Mouse (Mus musculus) lung, postnatal 0 days (tissue): ENCODE measurements around the gene Taf9.

Source experiments
- CTCF ChIP-seq: IDR thresholded peaks from 2 replicates; pipeline ENCODE4 v1.5.1; 2016; ENCODE audit warnings: antibody characterized with exemption, mild to moderate bottlenecking
- EP300 ChIP-seq: IDR thresholded peaks from 2 replicates; pipeline ENCODE4 v1.6.1; 2016; ENCODE audit warnings: antibody characterized with exemption, mild to moderate bottlenecking, control low read depth

DNA sequence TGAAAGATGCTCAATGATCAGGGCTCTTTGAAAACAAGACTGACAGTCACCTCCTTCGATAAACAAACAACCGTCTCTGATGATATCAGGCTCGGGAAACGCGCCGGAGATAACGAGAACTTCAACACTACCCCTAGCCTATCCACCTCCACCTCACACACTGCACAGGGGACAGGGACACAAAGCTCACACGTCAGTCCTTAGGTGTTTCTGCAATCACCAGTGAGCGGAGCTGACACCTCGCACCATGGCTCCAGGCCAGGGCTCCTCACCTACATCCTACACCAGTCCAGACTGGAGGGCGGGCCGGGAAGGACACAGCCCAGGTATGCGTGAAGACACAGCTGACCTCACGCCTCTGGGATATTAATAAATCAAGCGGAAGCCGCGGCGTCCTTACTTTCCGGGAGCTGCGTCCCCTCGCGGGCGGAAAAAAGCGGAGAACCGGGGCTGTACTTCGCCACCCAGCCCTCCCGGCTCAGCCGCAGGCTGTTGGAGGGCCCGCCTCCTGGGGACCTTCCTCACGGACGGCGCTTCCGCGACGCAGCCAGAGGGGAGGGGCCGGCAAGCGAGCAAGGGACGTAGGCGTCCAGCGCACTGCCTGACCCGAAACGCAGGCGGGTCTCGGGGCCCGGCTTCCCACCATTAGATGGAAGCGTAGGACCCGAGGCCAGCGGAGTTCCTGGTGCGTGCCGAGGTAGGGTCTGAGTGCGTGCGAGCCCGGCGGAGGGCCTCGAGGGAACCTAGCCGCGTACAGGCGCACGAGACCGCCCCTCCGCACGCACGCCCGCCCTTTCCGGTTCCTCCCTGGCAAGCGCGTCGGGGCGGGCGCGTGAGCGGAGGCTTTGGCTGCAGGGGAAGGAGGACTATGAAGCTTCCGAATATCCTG lies 585 bp upstream of the Taf9 start, which contains the start of the genes Ak6 and Rad17:
- TF ChIP-seq CTCF (peak; percentile 52), EP300 (0 out of 2 replicates have a peak, but pooled peaks have one; percentile 40)
